Mouse (Mus musculus) liver, postnatal 0 days (tissue): ENCODE results near the gene Fbxo24.

Source experiments
- CTCF ChIP-seq: sonication (generic); IDR thresholded peaks from 2 replicates; pipeline ENCODE4 v1.5.1; 2016; ENCODE audit warnings: antibody characterized with exemption, low read depth
- EP300 ChIP-seq: IDR thresholded peaks from 2 replicates; pipeline ENCODE4 v1.6.1; 2016; ENCODE audit warnings: antibody characterized with exemption, low read depth, mild to moderate bottlenecking

DNA sequence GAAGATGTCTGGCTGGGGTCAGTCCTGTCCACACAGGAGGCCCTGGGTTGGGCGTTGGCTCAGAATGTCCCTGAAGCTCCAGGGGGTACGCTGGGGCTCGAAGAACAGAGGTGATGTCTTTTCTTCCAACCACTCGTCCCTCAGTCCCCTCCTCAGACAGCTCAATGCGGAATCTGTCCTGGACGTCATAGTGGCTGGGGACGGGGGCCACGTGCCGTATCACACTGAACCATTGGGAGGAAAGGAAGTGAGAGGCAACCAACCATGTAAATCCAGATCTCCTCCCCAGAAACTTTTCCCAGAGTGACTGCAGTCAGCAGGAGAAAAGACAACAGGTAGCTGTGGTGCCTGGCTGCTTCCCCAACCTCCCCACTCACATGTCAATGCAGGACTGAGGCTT, 29.2 kb downstream of the Fbxo24 start:
- no peak for TF ChIP-seq EP300
- no peak for TF ChIP-seq CTCF
